Mouse (Mus musculus) MEL (cell line): ENCODE measurements at regions not wholly inside any gene's neighbourhood (a gene's known extent, or its start where the extent isn't known, plus 50 kb on each side); places are given as distances from the start of the nearest gene placed in this dataset.

Experiments used
- EP300 ChIP-seq, 2 experiments: IDR thresholded peaks; 2 replicates each; pipeline ENCODE4 v1.6.1; 2011; ENCODE audit warnings: improper control_type of control experiment in 2 of 2, low read length in 2 of 2, low read depth in 1 of 2, mild to moderate bottlenecking in 1 of 2
- GATA1 ChIP-seq: IDR thresholded peaks from 2 replicates; pipeline ENCODE4 v1.6.1; 2011; ENCODE audit warnings: low read depth, low read length, improper control_type of control experiment
- MAZ ChIP-seq: IDR thresholded peaks from 2 replicates; pipeline ENCODE4 v1.6.1; 2012; ENCODE audit warnings: low read depth, mild to moderate bottlenecking, inconsistent platforms, low read length, improper control_type of control experiment
- POLR2A ChIP-seq, 2 experiments: IDR thresholded peaks; 2 replicates each; pipeline ENCODE4 v1.6.1; 2011 to 2012; ENCODE audit warnings: low read length in 2 of 2, mild to moderate bottlenecking in 2 of 2, control low read depth in 1 of 2, improper control_type of control experiment in 1 of 2, low read depth in 1 of 2, moderate library complexity in 1 of 2; ENCODE audit not compliant: control insufficient read depth in 1 of 2, insufficient read depth in 1 of 2, poor library complexity in 1 of 2
- TCF12 ChIP-seq: IDR thresholded peaks from 2 replicates; pipeline ENCODE4 v1.6.1; 2014; ENCODE audit warnings: low read depth, mild to moderate bottlenecking, inconsistent platforms, low read length, improper control_type of control experiment, moderate library complexity

- TF ChIP-seq TCF12, result no peak
- no peak for TF ChIP-seq POLR2A (IDR thresholded peaks at IDR 0.05; ENCODE audit: control insufficient read depth in 1 of 2, insufficient read depth in 1 of 2, low read depth in 1 of 2, low read length in 2 of 2, poor library complexity in 1 of 2)
- TF ChIP-seq MAZ, result no peak
- TF ChIP-seq GATA1, result no peak
- no peak for TF ChIP-seq EP300 (IDR thresholded peaks at IDR 0.05; ENCODE audit: low read depth in 1 of 2, low read length in 2 of 2)
Measured at GRCm38 (mm10) chr14:76858396-76858795, 178.2 kb upstream of the Ccdc122 start.
